Mouse (Mus musculus) intestine, embryonic 14.5 days (tissue): ENCODE data around the gene Matk. TPM values are rescaled to one million over a fixed set of nuclear protein-coding genes. Genes with fewer than 3 reads are reported as not detected.

Source experiments
- ATAC-seq: fragments of 200-750 bp; cut with Nextera tagmentation; replicated peaks from 2 replicates; pipeline ENCODE4 v1.8.0; 2017; ENCODE audit warnings: low read depth, moderate number of reproducible peaks, moderate TSS enrichment, moderate library complexity; ENCODE audit not compliant: low FRiP score, low TSS enrichment
- DNase-seq: peaks from one replicate; pipeline ENCODE4 v3.0.0-alpha.2; 2018; ENCODE audit warnings: low spot score
- H3K27ac ChIP-seq: fragments of 300-500 bp; sonication (generic); 2 replicates; pipeline ENCODE4 v1.5.1; 2014; ENCODE audit warnings: low read depth, mild to moderate bottlenecking, control low read depth
- H3K27me3 ChIP-seq: fragments of 300-500 bp; sonication (generic); replicated peaks from 2 replicates; pipeline ENCODE4 v1.6.1; 2014; ENCODE audit warnings: low read length, control low read depth; ENCODE audit not compliant: control insufficient read depth, insufficient read depth
- H3K36me3 ChIP-seq: fragments of 300-500 bp; sonication (generic); 2 replicates; pipeline ENCODE4 v1.6.1; 2014; ENCODE audit warnings: low read length, control low read depth; ENCODE audit not compliant: control insufficient read depth, insufficient read depth
- H3K4me1 ChIP-seq: fragments of 300-500 bp; sonication (generic); replicated peaks from 2 replicates; pipeline ENCODE4 v1.6.1; 2014; ENCODE audit warnings: low read length, control low read depth, mixed read lengths; ENCODE audit not compliant: control insufficient read depth, insufficient read depth
- H3K4me2 ChIP-seq: fragments of 300-500 bp; sonication (generic); 2 replicates; pipeline ENCODE4 v1.6.1; 2014; ENCODE audit warnings: low read length
- H3K4me3 ChIP-seq: fragments of 300-500 bp; sonication (generic); 2 replicates; pipeline ENCODE4 v1.5.1; 2014; ENCODE audit warnings: low read depth, low read length, control low read depth, mixed read lengths
- H3K9ac ChIP-seq: fragments of 300-500 bp; sonication (generic); 2 replicates; pipeline ENCODE4 v1.6.1; 2014; ENCODE audit warnings: mild to moderate bottlenecking, low read length
- H3K9me3 ChIP-seq: fragments of 300-500 bp; sonication (generic); 2 replicates; pipeline ENCODE4 v1.6.1; 2016; ENCODE audit warnings: low read length, control low read depth; ENCODE audit not compliant: control insufficient read depth
- WGBS: fragments of 180-500 bp; shearing (Covaris S2); extraction: QIAGEN DNeasy Blood & Tissue Kit; methylation state at CpG from one replicate; pipeline ENCODE4 v1.1.7; 2014; 5-methylcytosine and 5-hydroxymethylcytosine counted together
- microRNA-seq: library from miRNA; unstranded; fragments of <30 nt; microRNA quantifications from one replicate; pipeline ENCODE4, GENCODE M21; 2016
- polyA plus RNA-seq: library from polyadenylated mRNA; unstranded; fragments of >200 nt; fragmentation: Nextera tagmentation; extraction: Ambion mirVana; gene quantifications from 2 replicates; pipeline ENCODE4 v1.2.1, GENCODE M21; 2014

Gene Matk
- polyA plus RNA-seq, 1 experiment from 2014 or later: 2.5 TPM

DNA sequence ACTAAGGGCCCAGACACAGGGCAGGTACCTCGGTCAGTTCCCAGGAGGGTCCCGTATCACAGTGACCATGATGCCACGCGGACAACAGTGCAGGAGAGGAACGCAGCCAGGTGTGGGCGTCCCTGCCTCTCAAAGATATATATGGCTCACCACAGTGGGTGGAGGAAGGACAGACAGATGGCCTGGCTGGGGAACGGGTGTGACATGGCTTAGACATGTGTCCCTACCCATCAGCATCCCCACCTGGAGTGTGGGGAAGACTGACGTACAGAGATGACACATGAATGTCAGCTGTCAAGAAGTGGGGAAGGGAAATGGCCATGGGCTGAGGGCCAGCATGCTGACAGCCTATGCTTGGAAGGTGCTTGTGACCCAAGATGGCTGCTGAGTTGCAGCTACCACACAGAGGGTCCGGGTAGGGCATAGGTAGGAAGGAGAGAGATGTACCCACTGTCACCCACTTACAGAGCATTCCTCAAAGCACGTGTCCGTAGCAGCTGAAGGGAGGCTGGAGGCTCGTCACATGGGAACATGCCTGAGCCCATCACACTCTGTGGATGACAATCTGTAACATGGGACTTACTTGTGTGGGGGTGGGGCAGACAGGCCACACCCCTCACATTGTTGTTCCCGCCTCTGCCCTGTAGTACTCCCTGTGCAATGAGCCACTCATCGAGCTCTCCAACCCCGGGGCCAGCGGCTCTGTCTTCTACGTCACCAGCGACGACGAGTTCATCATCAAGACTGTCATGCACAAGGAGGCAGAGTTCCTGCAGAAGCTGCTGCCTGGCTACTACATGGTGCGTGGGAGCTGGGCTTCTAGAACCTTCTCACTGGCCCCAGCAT is 54.3 kb downstream of the Matk start:
- no peak overlapping the region for H3K27ac ChIP-seq
- H3K4me1 ChIP-seq: peaks cover 17% of the 10 kb centered on the region
- no peak overlapping the region for H3K4me2 ChIP-seq
- H3K9ac ChIP-seq: no peak overlapping the region
- peaks cover 64% of the 10 kb centered on the region for H3K36me3 ChIP-seq
- H3K27me3 ChIP-seq: no peaks in the 10 kb centered on the region
- ATAC-seq: no peak
- 91% methylated on average over 21 of the region's 21 CpGs for WGBS
- H3K9me3 ChIP-seq: no peaks in the 10 kb centered on the region
- H3K4me3 ChIP-seq: no peak overlapping the region
- no peak for DNase-seq

DNA sequence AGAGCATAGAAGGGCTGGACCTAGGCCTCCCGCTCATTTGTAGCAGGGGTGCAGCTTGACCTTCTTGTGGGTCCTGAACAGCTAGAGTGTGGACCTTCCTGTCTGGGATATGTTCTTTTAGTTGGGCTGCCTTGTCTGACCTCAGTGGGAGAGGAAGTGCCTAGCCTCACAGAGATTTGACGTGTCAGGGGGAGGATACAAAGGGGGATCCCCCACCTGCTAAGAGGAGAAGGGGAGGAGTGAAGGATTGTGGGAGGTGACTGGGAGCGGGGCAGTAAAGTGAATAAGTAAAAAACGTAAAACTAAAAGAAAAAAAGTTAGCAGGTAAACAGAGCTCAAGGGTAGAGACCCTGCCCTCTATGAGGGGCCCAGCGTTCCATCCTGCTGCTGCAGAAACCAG is 56.8 kb downstream of the Matk start:
- ATAC-seq (no peak), DNase-seq (no peak)
- Histone ChIP-seq H3K9ac (no peak overlapping the region), H3K27ac (no peak overlapping the region), H3K4me1 (no peaks in the 10 kb centered on the region; the same call in 1 of the 2 replicates), H3K4me3 (no peak overlapping the region), H3K4me2 (no peak overlapping the region), H3K27me3 (no peaks in the 10 kb centered on the region), H3K36me3 (peaks cover 90% of the 10 kb centered on the region), H3K9me3 (no peaks in the 10 kb centered on the region)
- 82% methylated on average over 5 of the region's 5 CpGs for WGBS

Small RNAs within 50 kb of the gene (microRNA-seq; reads per million reads assigned to microRNA genes)
- 6.9 reads per million, percentile 37 among the genes with 10 or more reads in this experiment for gene Mir3057

Other genes with a start within 250 kb of the Matk start
- 4.7 and 4.8 TPM in 2 replicates for gene Gng7, start 238.0 kb upstream of the Matk start, polyA plus RNA-seq
- 0.65 and 1.0 TPM in 2 replicates for gene Diras1, start 227.3 kb upstream of the Matk start, polyA plus RNA-seq
- gene Slc39a3, start 215.5 kb upstream of the Matk start, polyA plus RNA-seq: 13.1 and 13.7 TPM in 2 replicates
- 171 and 181 TPM in 2 replicates for gene Sgta, start 192.8 kb upstream of the Matk start, polyA plus RNA-seq
- 53.2 and 54.1 TPM in 2 replicates for gene Thop1, start 182.9 kb upstream of the Matk start, polyA plus RNA-seq
- 0.65 and 1.0 TPM in 2 replicates for gene Creb3l3, start 154.1 kb upstream of the Matk start, polyA plus RNA-seq
- 174 and 185 TPM in 2 replicates for gene Map2k2, start 147.0 kb upstream of the Matk start, polyA plus RNA-seq
- 23.2 and 28.7 TPM in 2 replicates for gene Zbtb7a, start 117.7 kb upstream of the Matk start, polyA plus RNA-seq
- 40.8 and 43.3 TPM in 2 replicates for gene Pias4, start 85.0 kb upstream of the Matk start, polyA plus RNA-seq
- 484 and 490 TPM in 2 replicates for gene Eef2, start 76.3 kb upstream of the Matk start, polyA plus RNA-seq
- 57.8 and 58.8 TPM in 2 replicates for gene Dapk3, start 69.9 kb upstream of the Matk start, polyA plus RNA-seq
- not detected in 2 replicates for gene 4930442H23Rik, start 69.1 kb upstream of the Matk start, polyA plus RNA-seq
- gene Nmrk2, start 50.9 kb upstream of the Matk start, polyA plus RNA-seq: 0.22 TPM in 2 replicates
- gene Atcay, start 22.1 kb upstream of the Matk start, polyA plus RNA-seq: 2.2 and 2.8 TPM in 2 replicates
- 6.9 and 8.1 TPM in 2 replicates for gene Zfr2, start 19.8 kb upstream of the Matk start, polyA plus RNA-seq
- 253 and 260 TPM in 2 replicates for gene Mrpl54, start 14.0 kb downstream of the Matk start, polyA plus RNA-seq
- gene Apba3, start 14.0 kb downstream of the Matk start, polyA plus RNA-seq: 51.0 and 51.7 TPM in 2 replicates
- gene Tjp3, start 38.6 kb downstream of the Matk start, polyA plus RNA-seq: 35.1 and 44.4 TPM in 2 replicates
- 57.3 and 57.5 TPM in 2 replicates for gene Pip5k1c, start 40.0 kb downstream of the Matk start, polyA plus RNA-seq
- 26.0 and 27.7 TPM in 2 replicates for gene Cactin, start 68.2 kb downstream of the Matk start, polyA plus RNA-seq
- 22.3 and 23.6 TPM in 2 replicates for gene Tbxa2r, start 75.8 kb downstream of the Matk start, polyA plus RNA-seq
- gene Gipc3, start 90.3 kb downstream of the Matk start, polyA plus RNA-seq: 0.07 and 0.11 TPM in 2 replicates
- gene Hmg20b, start 97.5 kb downstream of the Matk start, polyA plus RNA-seq: 85.0 and 86.8 TPM in 2 replicates
- 4.8 and 6.9 TPM in 2 replicates for gene Mfsd12, start 104.6 kb downstream of the Matk start, polyA plus RNA-seq
- 0.58 and 0.59 TPM in 2 replicates for gene 4930404N11Rik, start 112.9 kb downstream of the Matk start, polyA plus RNA-seq
- gene Fzr1, start 125.6 kb downstream of the Matk start, polyA plus RNA-seq: 93.3 and 93.9 TPM in 2 replicates
- 70.7 and 70.8 TPM in 2 replicates for gene Dohh, start 131.5 kb downstream of the Matk start, polyA plus RNA-seq
- 2.4 and 4.2 TPM in 2 replicates for gene Gm48551, start 131.5 kb downstream of the Matk start, polyA plus RNA-seq
- gene Gm48552, start 136.1 kb downstream of the Matk start, polyA plus RNA-seq: 0.37 and 0.44 TPM in 2 replicates
- 99.8 and 125 TPM in 2 replicates for gene Smim24, start 140.1 kb downstream of the Matk start, polyA plus RNA-seq
- 52.4 and 57.2 TPM in 2 replicates for gene Nfic, start 202.7 kb downstream of the Matk start, polyA plus RNA-seq
- 1.3 and 1.8 TPM in 2 replicates for gene Celf5, start 229.8 kb downstream of the Matk start, polyA plus RNA-seq
- gene Ncln, start 243.5 kb downstream of the Matk start, polyA plus RNA-seq: 82.4 and 99.0 TPM in 2 replicates
- 0.53 and 0.65 TPM in 2 replicates for gene S1pr4, start 247.2 kb downstream of the Matk start, polyA plus RNA-seq